Comparison of ENCODE assay signal across 13 mouse cellular contexts in genomic region chr10:44862360-44862674, GRCm38 (mm10).
DNase-seq lines count a peak whose midpoint lies in the region; ATAC-seq and TF ChIP-seq lines count a peak whose summit lies in the region.
"Had no signal": no experiment of that assay in that cellular context is flagged by ENCODE, and none has a peak within 500 bp of the region (broad histone marks: within the 10 kb centered on the region; RNA-seq: fewer than 3 reads in every experiment).

No protein-coding gene starts in this region.

- H3K27ac ChIP-seq in lung, embryonic 14.5 days (ENCODE audit: low read depth): peak overlapping the region; percentile 65
- H3K27ac ChIP-seq in kidney, adult 2 months (ENCODE audit: insufficient read depth, low read depth, low read length): peak overlapping the region; percentile 82
- peak overlapping the region; percentile 39; the same call in 1 of the 2 replicates for H3K27ac ChIP-seq in limb, embryonic 15.5 days

- TF ChIP-seq CTCF in lung, embryonic 14.5 days (IDR thresholded peaks at IDR 0.05; ENCODE audit: low read depth): no peak
- TF ChIP-seq CTCF in kidney, adult 2 months (conservative IDR thresholded peaks at IDR 0.05; ENCODE audit: insufficient read depth, insufficient read length, low read depth, low read length): no peak

- DNase-seq in cerebellum, postnatal 10 days: peak; percentile 64
- no peak for DNase-seq in cerebellum, adult 11-12 months
- DNase-seq in lung, embryonic 14.5 days: peak; percentile 17
- no peak for DNase-seq in lung, postnatal 25 days (ENCODE audit: low spot score)
- DNase-seq in kidney, adult 2 months: no peak
- DNase-seq in testis, postnatal 14 days (ENCODE audit: low spot score): no peak
- DNase-seq: cerebellum, adult 8-10 months; liver; thymus, postnatal 14 days had no signal

- 61% methylated on average over 8 of the region's 8 CpGs for WGBS in lung, embryonic 14.5 days
- WGBS in kidney, adult 2 months: 39% methylated on average over 8 of the region's 8 CpGs
- WGBS in limb, embryonic 15.5 days: 20% methylated on average over 8 of the region's 8 CpGs

- TF ChIP-seq POLR2A in kidney, adult 2 months (IDR thresholded peaks at IDR 0.05; ENCODE audit: low read depth, low read length): no peak

- H3K36me3 ChIP-seq in lung, embryonic 14.5 days (ENCODE audit: insufficient read depth): no peaks in the 10 kb centered on the region
- H3K36me3 ChIP-seq in kidney, adult 2 months (ENCODE audit: control insufficient read depth, insufficient read depth, low read length): no peaks in the 10 kb centered on the region
- H3K36me3 ChIP-seq in limb, embryonic 15.5 days: no peaks in the 10 kb centered on the region

- H3K4me2 ChIP-seq in lung, embryonic 14.5 days: no peak overlapping the region
- no peak overlapping the region for H3K4me2 ChIP-seq in limb, embryonic 15.5 days

- ATAC-seq in lung, embryonic 14.5 days (ENCODE audit: insufficient read depth): no peak
- ATAC-seq in limb, embryonic 15.5 days (ENCODE audit: insufficient number of reproducible peaks, low FRiP score, low TSS enrichment, low read depth): no peak
- no peak for ATAC-seq in erythroid progenitor cell, adult 5-6 weeks (replicated peaks; ENCODE audit: low FRiP score, poor library complexity, severe bottlenecking)
- ATAC-seq: hindbrain, embryonic 16.5 days had no signal

- H3K4me1 ChIP-seq in lung, embryonic 14.5 days (ENCODE audit: insufficient read depth): peaks cover 9% of the 10 kb centered on the region
- peaks cover 11% of the 10 kb centered on the region for H3K4me1 ChIP-seq in kidney, adult 2 months (ENCODE audit: control insufficient read depth, insufficient read depth, low read length)
- H3K4me1 ChIP-seq in limb, embryonic 15.5 days: peaks cover 8% of the 10 kb centered on the region

- no peaks in the 10 kb centered on the region for H3K27me3 ChIP-seq in lung, embryonic 14.5 days (ENCODE audit: insufficient read depth, low read length)
- H3K27me3 ChIP-seq in kidney, adult 2 months (replicated peaks; ENCODE audit: control insufficient read depth, insufficient read depth, low read length): no peaks in the 10 kb centered on the region
- no peaks in the 10 kb centered on the region for H3K27me3 ChIP-seq in limb, embryonic 15.5 days
- H3K27me3 ChIP-seq: CH12.LX had no signal

- no peak overlapping the region for H3K4me3 ChIP-seq in lung, embryonic 14.5 days (ENCODE audit: low read depth, low read length)
- no peak overlapping the region for H3K4me3 ChIP-seq in kidney, adult 2 months (ENCODE audit: insufficient read depth, low read depth, low read length)
- H3K4me3 ChIP-seq in limb, embryonic 15.5 days: no peak overlapping the region

- no peak overlapping the region for H3K9ac ChIP-seq in lung, embryonic 14.5 days
- H3K9ac ChIP-seq in limb, embryonic 15.5 days: no peak overlapping the region

- no peaks in the 10 kb centered on the region for H3K9me3 ChIP-seq in lung, embryonic 14.5 days (ENCODE audit: low read depth, low read length)
- H3K9me3 ChIP-seq in limb, embryonic 15.5 days: no peaks in the 10 kb centered on the region

Comparison
In these comparisons a context has a peak if more than half of its experiments do, and no peak if none do; other contexts are left out.
1. DNase-seq: peak in cerebellum, postnatal 10 days (2 of 2) and lung, embryonic 14.5 days (single experiment); none in cerebellum, adult 11-12 months (single experiment), lung, postnatal 25 days (single experiment), kidney, adult 2 months (single experiment) and testis, postnatal 14 days (single experiment).
2. Peak in every context shown above with its lines, with median percentiles within 50 percentile points of each other: H3K27ac ChIP-seq.